Mouse (Mus musculus) frontal cortex, postnatal 14 days (tissue): ENCODE measurements around the gene Tcf12.

Experiments used
- DNase-seq, 2 experiments: peaks; one replicate each; pipeline ENCODE4 v3.0.0; 2022; ENCODE audit warnings: low spot score in 2 of 2

Gene Tcf12

GRCm38 (mm10) chr9:72111622-72112550 is at the start of gene Tcf12:
Gene Tcf12, minus strand, starts transcription at chr9:72111871.
- peak; percentile 73 to 78 for DNase-seq

GRCm38 (mm10) chr9:72158392-72158791 is 46.7 kb upstream of the Tcf12 start:
- no peak for DNase-seq

GRCm38 (mm10) chr9:72157091-72157490 is 45.4 kb upstream of the Tcf12 start:
- no peak for DNase-seq

GRCm38 (mm10) chr9:72155250-72156138 is 43.8 kb upstream of the Tcf12 start:
- no peak for DNase-seq

- no peak for DNase-seq
These were observed 32.5 kb upstream of the Tcf12 start for GRCm38 (mm10) chr9:72144148-72144547.

GRCm38 (mm10) chr9:72137899-72138298 is 26.2 kb upstream of the Tcf12 start:
- no peak for DNase-seq

GRCm38 (mm10) chr9:72133772-72134245 is 22.1 kb upstream of the Tcf12 start:
- DNase-seq, result no peak

- DNase-seq, result peak; percentile 72 to 75
These were observed 21.6 kb upstream of the Tcf12 start for GRCm38 (mm10) chr9:72133089-72133771.

- no peak for DNase-seq
These were observed 21.0 kb upstream of the Tcf12 start for GRCm38 (mm10) chr9:72132728-72133088.

- DNase-seq, result no peak
These were observed 18.2 kb upstream of the Tcf12 start for GRCm38 (mm10) chr9:72129884-72130283.

- DNase-seq, result no peak
These were observed 13.8 kb upstream of the Tcf12 start for GRCm38 (mm10) chr9:72125442-72125841.

- DNase-seq, result no peak
These were observed 6.8 kb upstream of the Tcf12 start for GRCm38 (mm10) chr9:72118490-72118889.

- DNase-seq, result peak; percentile 19 to 54
These were observed 558 bp downstream of the Tcf12 start for GRCm38 (mm10) chr9:72111004-72111621.

GRCm38 (mm10) chr9:72110627-72111003 is 1.1 kb downstream of the Tcf12 start:
- DNase-seq, result peak in 1 of 2 experiments; percentile 32

- DNase-seq, result no peak
These were observed 8.2 kb downstream of the Tcf12 start for GRCm38 (mm10) chr9:72103471-72103870.

GRCm38 (mm10) chr9:72099945-72100685 is 11.6 kb downstream of the Tcf12 start:
- no peak for DNase-seq

- no peak for DNase-seq
These were observed 13.6 kb downstream of the Tcf12 start for GRCm38 (mm10) chr9:72098056-72098455.

- DNase-seq, result no peak
These were observed 14.6 kb downstream of the Tcf12 start for GRCm38 (mm10) chr9:72097083-72097482.

- no peak for DNase-seq
These were observed 17.0 kb downstream of the Tcf12 start for GRCm38 (mm10) chr9:72094675-72095074.

- no peak for DNase-seq
These were observed 19.5 kb downstream of the Tcf12 start for GRCm38 (mm10) chr9:72092191-72092590.
